Mouse (Mus musculus): ENCODE data around the gene Gm42417.

GRCm38 (mm10) chr1:36525774-36526173 lies 13.5 kb downstream of the Gm42417 start:
- TF ChIP-seq CTCF (IDR thresholded peaks at IDR 0.05; ENCODE audit: low read depth) (no peak), EP300 (optimal IDR thresholded peaks at IDR 0.05) (no peak)
